22 mouse cellular contexts compared by ENCODE assay signal in genomic region chr10:68999610-69000009, GRCm38 (mm10).
A peak's percentile ranks its signal among the peaks of the same experiment; 100 is the strongest.
DNase-seq lines count a peak whose midpoint lies in the region; ATAC-seq and TF ChIP-seq lines count a peak whose summit lies in the region.
"Had no signal": no experiment of that assay in that cellular context is flagged by ENCODE, and none has a peak within 500 bp of the region (broad histone marks: within the 10 kb centered on the region; RNA-seq: fewer than 3 reads in every experiment).

No protein-coding gene starts in this region.

- WGBS in heart, adult 2 months: 67% methylated on average over 6 of the region's 6 CpGs
- WGBS in stomach, embryonic 14.5 days: 73% methylated on average over 6 of the region's 6 CpGs
- 71% methylated on average over 6 of the region's 6 CpGs for WGBS in stomach, embryonic 16.5 days
- WGBS in stomach, postnatal 0 days: 62% methylated on average over 6 of the region's 6 CpGs
- 95% methylated on average over 6 of the region's 6 CpGs for WGBS in forebrain, embryonic 11.5 days
- WGBS in hindbrain, embryonic 10.5 days: 92% methylated on average over 6 of the region's 6 CpGs

- no peak overlapping the region for H3K4me2 ChIP-seq in stomach, embryonic 14.5 days (replicated peaks; ENCODE audit: low read depth, low read length)
- no peak overlapping the region for H3K4me2 ChIP-seq in stomach, embryonic 16.5 days (ENCODE audit: low read depth, low read length)
- H3K4me2 ChIP-seq in stomach, postnatal 0 days (replicated peaks; ENCODE audit: low read depth): no peak overlapping the region
- no peak overlapping the region for H3K4me2 ChIP-seq in forebrain, embryonic 11.5 days (ENCODE audit: low read depth, low read length, severe bottlenecking)

- no peaks in the 10 kb centered on the region for H3K9me3 ChIP-seq in stomach, embryonic 14.5 days (ENCODE audit: control insufficient read depth, low read depth, low read length)
- H3K9me3 ChIP-seq in stomach, embryonic 16.5 days (replicated peaks; ENCODE audit: control insufficient read depth, low read length): no peaks in the 10 kb centered on the region
- 0 out of 2 replicates have a peak, but pooled peaks cover 3% of the 10 kb centered on the region for H3K9me3 ChIP-seq in stomach, postnatal 0 days (ENCODE audit: control insufficient read depth, low read length)
- H3K9me3 ChIP-seq in forebrain, embryonic 11.5 days (ENCODE audit: control insufficient read depth, low read length): no peaks in the 10 kb centered on the region
- H3K9me3 ChIP-seq in hindbrain, embryonic 10.5 days: 0 out of 2 replicates have a peak, but pooled peaks cover 5% of the 10 kb centered on the region

- H3K9ac ChIP-seq in heart, adult 2 months (ENCODE audit: low read depth, low read length): no peak overlapping the region
- no peak overlapping the region for H3K9ac ChIP-seq in stomach, embryonic 14.5 days (replicated peaks; ENCODE audit: low read depth, low read length)
- H3K9ac ChIP-seq in stomach, embryonic 16.5 days (ENCODE audit: low read length): no peak overlapping the region
- no peak overlapping the region for H3K9ac ChIP-seq in stomach, postnatal 0 days (ENCODE audit: low read length)
- H3K9ac ChIP-seq in forebrain, embryonic 11.5 days (ENCODE audit: low read length): no peak overlapping the region

- peak; percentile 42; the same call in 1 of the 2 replicates for ATAC-seq in stomach, embryonic 14.5 days (ENCODE audit: insufficient number of reproducible peaks, insufficient read depth, low FRiP score, low read depth)
- peak; percentile 56; the same call in 1 of the 2 replicates for ATAC-seq in stomach, embryonic 16.5 days (ENCODE audit: insufficient read depth, low FRiP score)
- peak; percentile 68 for ATAC-seq in stomach, postnatal 0 days (ENCODE audit: low FRiP score, low TSS enrichment)
- ATAC-seq in forebrain, embryonic 11.5 days (replicated peaks; ENCODE audit: low FRiP score): no peak
- ATAC-seq: activated CD4-positive, CD25-positive, alpha-beta regulatory T cell, adult 4 months; CD4-positive, CD25-positive, alpha-beta regulatory T cell, adult 4 months; Patski had no signal

- no peak for TF ChIP-seq POLR2A in heart, adult 2 months (IDR thresholded peaks at IDR 0.05; ENCODE audit: insufficient read depth, low read depth, low read length)

- no peaks in the 10 kb centered on the region for H3K79me2 ChIP-seq in heart, adult 2 months (replicated peaks; ENCODE audit: control insufficient read depth, insufficient read depth, low read length)

- intact Hi-C loops in heart, adult 2 months (cut with DNase I): no loop called here

- H3K27ac ChIP-seq in heart, adult 2 months: no peak overlapping the region
- no peak overlapping the region for H3K27ac ChIP-seq in stomach, embryonic 14.5 days (ENCODE audit: low read length)
- H3K27ac ChIP-seq in stomach, embryonic 16.5 days (ENCODE audit: low read length): no peak overlapping the region
- H3K27ac ChIP-seq in stomach, postnatal 0 days (replicated peaks): no peak overlapping the region
- H3K27ac ChIP-seq in forebrain, embryonic 11.5 days (ENCODE audit: low read depth, low read length): no peak overlapping the region
- no peak overlapping the region for H3K27ac ChIP-seq in hindbrain, embryonic 10.5 days

- no peaks in the 10 kb centered on the region for H3K27me3 ChIP-seq in heart, adult 2 months (ENCODE audit: control insufficient read depth, insufficient read depth, low read length)
- H3K27me3 ChIP-seq in stomach, embryonic 14.5 days (ENCODE audit: control insufficient read depth, insufficient read depth, low read length): no peaks in the 10 kb centered on the region
- H3K27me3 ChIP-seq in stomach, embryonic 16.5 days (ENCODE audit: control insufficient read depth, insufficient read depth, low read length): no peaks in the 10 kb centered on the region
- H3K27me3 ChIP-seq in stomach, postnatal 0 days (ENCODE audit: control insufficient read depth, insufficient read depth, low read length): no peaks in the 10 kb centered on the region
- H3K27me3 ChIP-seq in forebrain, embryonic 11.5 days (ENCODE audit: control insufficient read depth, insufficient read depth, low read length): no peaks in the 10 kb centered on the region
- no peaks in the 10 kb centered on the region for H3K27me3 ChIP-seq in hindbrain, embryonic 10.5 days (ENCODE audit: insufficient read depth, poor library complexity, severe bottlenecking)
- H3K27me3 ChIP-seq: CH12.LX, Patski had no signal

- no peak for TF ChIP-seq CTCF in heart, adult 2 months (IDR thresholded peaks at IDR 0.05)
- no peak for TF ChIP-seq CTCF in stomach, postnatal 0 days (IDR thresholded peaks at IDR 0.05; ENCODE audit: low read depth)

- DNase-seq in heart, adult 11 months: peak; percentile 21
- no peak for DNase-seq in heart, adult 2 months
- peak; percentile 48 for DNase-seq in stomach, postnatal 0 days (ENCODE audit: low spot score)
- no peak for DNase-seq in forebrain, embryonic 11.5 days (ENCODE audit: low spot score)
- DNase-seq in thymus, postnatal 0 days (ENCODE audit: low spot score): no peak
- DNase-seq in hindbrain, embryonic 10.5 days (ENCODE audit: low spot score): no peak
- DNase-seq: adrenal gland, adult 2 months; adrenal gland, adult 8-10 months; adrenal gland, postnatal 10 days; adrenal gland, postnatal 14 days; adrenal gland, postnatal 25 days; adrenal gland, postnatal 36 days; B cell, adult 2 months; cerebellum, adult 11 months; cerebellum, adult 11-12 months had no signal

- H3K4me3 ChIP-seq in heart, adult 2 months: no peak overlapping the region
- H3K4me3 ChIP-seq in stomach, embryonic 14.5 days (ENCODE audit: low read depth, low read length): no peak overlapping the region
- H3K4me3 ChIP-seq in stomach, embryonic 16.5 days (replicated peaks; ENCODE audit: low read length): no peak overlapping the region
- no peak overlapping the region for H3K4me3 ChIP-seq in stomach, postnatal 0 days (ENCODE audit: low read depth, low read length)
- H3K4me3 ChIP-seq in forebrain, embryonic 11.5 days (ENCODE audit: low read depth, low read length): no peak overlapping the region
- H3K4me3 ChIP-seq in hindbrain, embryonic 10.5 days: no peak overlapping the region

- TF ChIP-seq EP300 in heart, adult 2 months (IDR thresholded peaks at IDR 0.05; ENCODE audit: insufficient read depth, low read depth, low read length): no peak
- TF ChIP-seq EP300 in stomach, postnatal 0 days (optimal IDR thresholded peaks at IDR 0.05): no peak

- H3K36me3 ChIP-seq in heart, adult 2 months (ENCODE audit: control insufficient read depth, insufficient read depth, low read length): no peaks in the 10 kb centered on the region
- no peaks in the 10 kb centered on the region for H3K36me3 ChIP-seq in stomach, embryonic 14.5 days (ENCODE audit: control insufficient read depth, insufficient read depth, low read length)
- H3K36me3 ChIP-seq in stomach, embryonic 16.5 days (ENCODE audit: control insufficient read depth, insufficient read depth, low read length): no peaks in the 10 kb centered on the region
- no peaks in the 10 kb centered on the region for H3K36me3 ChIP-seq in stomach, postnatal 0 days (ENCODE audit: control insufficient read depth, insufficient read depth, low read length)
- no peaks in the 10 kb centered on the region for H3K36me3 ChIP-seq in forebrain, embryonic 11.5 days (ENCODE audit: control insufficient read depth, insufficient read depth, low read length)
- H3K36me3 ChIP-seq in hindbrain, embryonic 10.5 days: no peaks in the 10 kb centered on the region
- H3K36me3 ChIP-seq: G1E had no signal

- H3K4me1 ChIP-seq in heart, adult 2 months (ENCODE audit: control insufficient read depth, insufficient read depth, low read length): no peaks in the 10 kb centered on the region
- no peaks in the 10 kb centered on the region for H3K4me1 ChIP-seq in stomach, embryonic 14.5 days (ENCODE audit: control insufficient read depth, insufficient read depth, low read length)
- H3K4me1 ChIP-seq in stomach, embryonic 16.5 days (ENCODE audit: control insufficient read depth, insufficient read depth, low read length): no peaks in the 10 kb centered on the region
- H3K4me1 ChIP-seq in stomach, postnatal 0 days (replicated peaks; ENCODE audit: control insufficient read depth, insufficient read depth): no peaks in the 10 kb centered on the region
- H3K4me1 ChIP-seq in forebrain, embryonic 11.5 days (replicated peaks; ENCODE audit: control insufficient read depth, insufficient read depth, low read length): no peaks in the 10 kb centered on the region
- H3K4me1 ChIP-seq in hindbrain, embryonic 10.5 days (replicated peaks): no peaks in the 10 kb centered on the region

Comparison
In these comparisons a context has a peak if more than half of its experiments do, and no peak if none do; other contexts are left out.
1. DNase-seq: peak in heart, adult 11 months (single experiment) and stomach, postnatal 0 days (single experiment); none in heart, adult 2 months (0 of 2), forebrain, embryonic 11.5 days (single experiment), thymus, postnatal 0 days (single experiment) and hindbrain, embryonic 10.5 days (single experiment).